Mouse (Mus musculus) layer of hippocampus, adult 9-10 months (tissue): ENCODE results near the gene Jak2.

Experiments used
- DNase-seq: peaks from one replicate; pipeline ENCODE4 v3.0.0; 2022; ENCODE audit warnings: low spot score

Jak2 gene

DNA sequence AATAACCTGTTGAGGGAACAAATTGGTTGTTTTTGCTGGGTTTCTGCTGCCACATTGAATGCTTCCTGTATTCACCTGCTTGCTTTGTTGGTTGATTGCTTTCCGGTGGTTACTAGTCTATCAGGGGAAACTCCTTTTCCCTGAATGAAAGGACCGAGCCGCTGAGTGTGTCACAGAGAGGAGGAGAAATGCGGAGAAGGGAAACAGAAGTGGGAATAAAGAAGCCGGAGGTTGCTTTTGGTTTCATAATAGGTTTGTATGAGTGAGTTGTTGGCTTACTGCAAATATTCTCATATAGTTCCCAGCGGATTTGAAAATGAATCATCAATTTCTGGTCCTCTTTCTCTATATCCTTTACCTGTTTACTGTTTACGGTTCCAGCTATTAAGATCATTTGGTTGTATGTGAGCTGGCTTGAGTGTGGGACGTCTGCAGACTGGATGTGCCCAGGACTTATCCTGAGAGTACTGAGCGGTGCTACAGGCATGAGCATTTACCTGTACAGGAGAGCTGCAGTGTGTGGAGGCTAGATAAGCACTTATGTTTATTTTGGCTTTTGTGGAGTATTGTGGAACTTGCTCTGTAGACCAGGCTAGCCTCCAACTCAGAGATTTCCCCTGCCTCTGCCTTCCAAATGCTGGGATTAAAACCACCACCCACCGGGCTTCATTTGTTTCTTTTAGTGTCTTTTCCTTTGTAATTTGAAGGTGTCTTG, 1.4 kb downstream of the Jak2 start:
- no peak for DNase-seq

DNA sequence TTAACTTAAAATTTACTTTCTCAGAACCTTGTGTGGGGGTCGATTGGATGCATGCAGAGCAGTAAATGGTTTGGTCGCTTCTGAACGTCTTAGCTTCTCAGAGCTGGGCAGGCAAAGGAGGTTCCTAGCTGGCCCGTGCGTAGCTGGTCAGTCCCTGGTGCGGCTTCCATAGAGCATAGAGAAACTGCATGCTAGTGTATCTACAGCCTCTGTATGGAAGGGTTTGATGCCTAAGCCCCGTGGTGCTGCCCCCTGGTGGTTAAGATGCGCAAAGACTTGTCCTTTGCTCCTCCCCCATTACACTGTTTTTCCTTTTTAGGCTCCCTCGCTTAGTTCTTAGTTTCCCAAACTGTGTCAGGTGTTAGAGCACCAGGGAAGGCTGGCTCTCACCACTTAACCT, 2.1 kb downstream of the Jak2 start:
- DNase-seq: peak; percentile 69

DNA sequence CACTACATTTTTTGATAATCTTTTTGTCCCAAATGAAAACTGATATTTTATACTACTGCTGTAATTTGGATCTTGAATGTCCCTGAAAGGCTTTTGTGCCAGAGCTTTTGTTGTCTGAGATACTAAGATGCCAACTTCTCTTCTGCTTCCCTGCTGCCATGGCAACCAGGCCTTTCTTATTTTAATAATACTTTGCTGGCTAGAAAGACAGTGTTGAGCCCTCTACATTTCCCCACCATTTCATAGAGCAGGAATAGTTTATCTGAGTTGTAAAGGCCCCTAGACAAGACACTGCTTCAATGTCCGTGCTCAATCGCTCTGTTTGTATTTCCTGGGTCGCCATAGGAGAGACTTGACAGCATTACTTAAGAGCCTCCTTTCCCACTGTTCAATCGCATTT, 3.0 kb downstream of the Jak2 start:
- no peak for DNase-seq

DNA sequence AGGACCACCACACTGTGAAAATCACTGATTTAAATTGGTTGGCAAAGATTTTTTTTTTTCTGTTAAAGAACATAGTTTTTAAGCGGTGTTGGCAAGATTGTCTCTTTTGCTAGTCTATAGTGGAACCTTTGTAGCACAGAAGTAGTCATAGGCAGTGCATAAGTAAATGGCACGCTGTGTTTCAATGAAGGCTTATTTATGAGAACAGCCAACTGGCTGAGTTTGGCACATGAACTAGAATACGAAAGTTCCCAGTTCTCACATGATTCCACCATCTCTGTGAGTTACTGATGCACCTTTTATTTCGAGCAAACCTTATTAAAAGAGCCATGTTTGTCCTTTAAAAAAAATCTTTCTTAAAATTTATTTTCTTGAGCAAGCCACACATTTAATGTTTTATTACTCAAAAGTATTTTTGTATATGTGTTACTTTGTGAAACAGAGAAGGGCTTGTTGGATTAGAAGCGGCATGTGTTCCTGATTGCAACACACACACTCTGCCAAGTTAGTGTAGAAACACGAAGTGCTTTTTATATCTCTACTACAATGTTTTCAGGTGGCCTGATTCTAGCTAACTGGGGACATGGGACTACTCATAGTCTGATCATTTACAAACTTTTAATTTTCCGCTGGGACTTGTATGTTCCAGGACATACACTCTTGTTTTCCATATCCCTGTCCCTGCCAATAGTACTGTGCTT, 3.8 kb downstream of the Jak2 start:
- no peak for DNase-seq

DNA sequence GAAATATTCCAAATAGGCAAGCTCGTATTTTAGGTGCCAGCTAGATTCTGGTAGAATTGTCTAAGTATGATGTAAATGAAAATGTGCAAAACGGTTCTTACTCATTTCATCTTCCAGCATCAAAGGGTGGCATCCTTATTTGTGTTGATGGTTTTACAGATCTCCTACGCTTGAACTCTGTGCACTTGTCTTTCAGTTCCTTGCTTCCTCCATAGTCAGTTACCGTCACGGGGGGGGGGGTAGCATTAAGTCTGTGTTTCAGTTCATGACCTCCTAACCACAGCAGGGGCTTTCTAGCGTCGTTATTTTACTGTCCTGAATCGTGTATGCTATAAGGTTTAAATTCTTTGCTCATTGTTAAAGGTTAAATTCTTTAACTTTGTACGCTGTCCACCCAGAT, 10.0 kb downstream of the Jak2 start:
- DNase-seq: no peak

DNA sequence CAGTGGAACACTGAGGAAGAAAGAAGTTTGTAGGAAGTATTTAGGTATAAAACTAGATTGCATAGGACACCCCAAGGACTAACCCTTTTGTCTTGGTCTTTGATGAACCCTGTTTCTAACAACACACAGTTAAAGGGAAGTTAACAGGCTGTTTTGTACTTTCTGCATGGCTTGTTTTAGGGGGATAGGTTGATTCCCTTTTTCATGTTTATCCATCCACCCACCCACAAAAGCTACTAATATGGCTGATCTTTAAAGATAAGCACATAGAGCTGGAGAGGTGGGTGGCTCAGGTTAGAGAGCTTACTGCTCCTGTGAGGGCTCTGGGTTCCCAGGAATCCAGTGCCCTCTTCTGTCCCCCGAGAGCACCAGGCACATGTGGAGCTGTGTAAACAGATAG, 11.9 kb downstream of the Jak2 start:
- no peak for DNase-seq

DNA sequence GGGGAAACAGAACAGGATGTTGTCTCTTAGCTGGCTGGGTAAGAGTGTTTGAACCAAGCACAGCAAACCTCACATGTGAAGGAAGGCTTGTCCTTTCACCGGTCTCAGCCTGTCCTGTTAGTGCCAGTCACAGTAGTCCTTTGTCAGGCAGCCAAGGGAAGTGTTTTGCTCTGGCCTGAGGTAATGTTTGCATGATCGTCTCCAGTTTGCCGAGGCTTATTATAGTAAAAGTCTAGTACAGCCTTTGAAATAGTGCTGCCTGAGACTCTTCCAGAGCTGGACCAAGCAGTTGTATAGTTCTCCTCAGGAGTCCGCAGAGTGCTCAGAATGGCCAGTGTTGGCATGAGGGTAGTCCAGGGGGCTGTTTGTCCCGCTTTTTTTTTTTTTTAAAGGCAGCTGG, 13.9 kb downstream of the Jak2 start:
- DNase-seq: no peak

DNA sequence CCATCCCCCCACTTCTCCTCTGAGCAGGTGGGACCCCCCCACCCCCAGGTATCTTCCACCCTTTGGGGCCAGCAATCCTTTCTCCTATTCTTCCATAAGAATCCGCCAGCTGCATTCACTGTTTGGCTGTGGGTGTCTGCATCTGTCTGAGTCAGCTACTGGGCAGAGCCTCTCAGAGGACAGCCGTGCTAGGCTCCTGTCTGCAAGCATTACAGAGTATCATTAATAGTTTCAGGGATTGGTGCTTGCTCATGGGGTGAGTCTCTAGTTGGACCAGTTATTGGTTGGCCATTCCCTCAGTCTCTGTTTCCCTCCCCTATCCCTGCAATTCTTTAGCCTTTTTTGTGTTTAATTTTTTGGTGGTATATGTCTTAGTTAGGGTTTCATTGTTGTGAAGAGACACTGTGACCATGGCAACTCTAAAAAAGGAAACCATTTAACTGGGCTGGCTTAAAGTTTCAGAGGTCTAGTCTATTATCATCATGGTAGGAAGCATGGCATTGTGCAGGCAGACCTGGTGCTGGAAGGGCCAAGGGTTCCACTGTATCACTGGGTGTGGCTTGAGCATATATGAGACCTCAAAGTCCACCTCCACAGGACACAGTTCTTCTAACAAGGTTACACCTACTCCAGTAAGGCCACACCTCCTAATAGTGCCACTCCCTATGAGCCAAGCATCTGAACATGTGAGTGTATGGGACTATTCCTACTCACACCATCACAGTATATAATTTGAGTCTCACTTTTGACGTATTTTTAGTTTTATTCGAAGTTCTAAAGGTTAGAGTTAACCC, 15.6 kb downstream of the Jak2 start:
- no peak for DNase-seq

DNA sequence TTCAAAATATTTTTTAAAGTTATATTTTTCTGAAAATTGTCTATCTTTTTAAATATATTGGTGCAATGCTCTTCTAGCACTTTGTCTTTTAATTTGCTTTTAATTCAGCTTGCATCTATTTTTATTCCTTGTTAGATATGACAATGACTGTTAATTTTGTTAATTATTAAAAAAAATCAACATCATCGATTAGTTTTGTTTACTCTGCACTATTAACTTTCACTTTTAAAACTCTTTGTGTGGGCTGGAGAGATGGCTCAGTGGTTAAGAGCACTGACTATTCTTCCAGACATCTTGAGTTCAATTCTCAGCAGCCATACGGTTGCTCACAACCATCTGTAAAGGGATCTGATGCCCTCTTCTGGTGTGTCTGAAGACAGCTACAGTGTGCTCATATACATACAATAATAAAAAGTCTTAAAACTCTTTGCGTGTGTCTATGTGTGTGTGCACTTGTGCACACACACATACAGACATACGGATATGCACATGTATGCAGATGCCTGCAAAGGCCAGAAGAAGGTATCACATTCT, 17.2 kb downstream of the Jak2 start:
- no peak for DNase-seq

DNA sequence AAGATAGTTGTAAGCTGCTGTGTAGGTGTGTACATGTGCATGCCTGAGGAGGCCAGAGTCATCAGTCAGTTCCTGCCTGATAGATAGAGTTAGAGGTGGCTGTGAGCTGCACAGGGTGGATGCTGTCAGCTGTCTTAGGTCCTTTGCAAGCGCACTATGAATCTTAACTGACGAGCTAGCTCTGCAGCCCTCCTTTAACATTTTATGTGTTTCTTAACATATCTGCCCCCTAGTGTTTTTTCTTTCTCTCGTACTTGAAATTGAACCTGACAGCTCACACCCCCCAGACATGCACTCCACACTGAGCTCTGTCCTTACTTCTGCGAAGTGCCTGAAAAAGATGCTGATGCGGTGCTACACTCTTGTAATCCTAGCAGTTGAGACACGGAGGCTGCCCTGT, 18.6 kb downstream of the Jak2 start:
- DNase-seq: no peak

DNA sequence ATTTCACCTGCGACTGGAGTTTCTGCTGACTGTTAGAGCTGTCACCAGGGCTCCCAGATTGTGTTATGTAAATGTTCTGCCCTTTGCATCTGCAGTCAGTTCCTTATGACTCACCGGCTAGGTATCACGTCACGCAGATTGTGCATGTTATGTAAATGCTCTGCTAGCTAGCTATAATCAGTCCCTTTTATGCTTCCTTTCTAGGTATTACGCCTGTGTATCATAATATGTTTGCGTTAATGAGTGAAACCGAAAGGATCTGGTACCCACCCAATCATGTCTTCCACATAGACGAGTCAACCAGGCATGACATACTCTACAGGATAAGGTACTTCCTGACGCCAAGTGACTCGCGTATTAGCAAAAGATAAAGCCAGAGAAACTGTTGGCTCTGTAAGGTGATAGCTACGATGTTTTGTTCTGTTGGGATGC, 19.5 kb downstream of the Jak2 start:
- no peak for DNase-seq

DNA sequence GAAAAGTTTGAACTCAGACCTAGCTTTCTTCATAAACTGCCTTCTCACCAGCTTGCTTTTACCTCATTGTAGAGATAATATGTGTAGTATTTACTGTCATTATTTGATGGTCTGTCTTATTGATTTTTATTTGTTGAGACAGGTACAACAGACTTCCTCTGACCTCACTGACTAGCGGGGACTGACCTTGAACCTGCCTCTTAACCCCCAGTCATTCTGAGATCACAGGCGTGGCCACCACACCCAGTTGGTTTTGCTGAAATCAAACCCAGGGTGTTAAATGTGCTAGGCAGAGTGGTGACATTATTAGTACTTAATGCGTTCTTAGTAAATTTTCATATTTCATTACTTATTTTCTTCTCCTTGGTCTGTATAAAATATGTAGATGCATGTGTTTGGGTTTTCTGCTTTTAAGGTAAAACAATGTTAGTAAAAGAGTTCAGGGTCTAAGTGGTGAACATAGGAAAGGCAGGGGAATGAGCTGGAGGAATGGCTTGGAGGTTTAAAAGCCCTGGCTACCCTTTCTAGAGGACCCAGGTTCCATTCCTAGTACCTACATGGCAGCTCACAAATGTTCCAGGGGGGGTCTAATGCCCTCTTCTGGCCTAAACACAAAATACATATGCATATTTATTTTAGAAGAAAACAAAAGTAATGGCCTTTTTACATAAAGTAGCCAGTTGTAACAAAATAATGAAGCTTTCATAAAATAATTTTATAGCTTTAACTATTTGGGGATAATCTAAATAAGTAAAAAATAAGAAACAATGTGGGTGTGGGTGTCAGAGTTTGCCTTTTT, 20.6 kb downstream of the Jak2 start:
- DNase-seq: no peak

DNA sequence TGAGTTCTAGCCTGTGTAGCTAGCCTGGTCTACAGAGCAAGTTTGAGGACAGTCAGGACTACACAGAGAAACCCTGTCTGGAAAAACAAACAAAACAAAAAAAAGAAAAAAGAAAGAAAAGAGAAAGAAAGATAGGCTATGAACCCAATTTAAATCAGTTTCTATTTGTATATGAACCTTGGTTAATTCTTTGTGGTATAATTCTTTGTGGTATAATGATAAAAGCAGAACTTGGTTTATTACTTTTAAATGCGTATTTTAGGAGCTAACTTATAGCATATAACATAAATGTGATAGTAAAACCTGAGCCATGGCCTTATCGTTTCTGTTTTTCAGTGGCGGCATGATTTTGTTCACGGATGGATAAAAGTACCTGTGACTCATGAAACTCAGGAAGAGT, 24.8 kb downstream of the Jak2 start:
- DNase-seq: no peak

DNA sequence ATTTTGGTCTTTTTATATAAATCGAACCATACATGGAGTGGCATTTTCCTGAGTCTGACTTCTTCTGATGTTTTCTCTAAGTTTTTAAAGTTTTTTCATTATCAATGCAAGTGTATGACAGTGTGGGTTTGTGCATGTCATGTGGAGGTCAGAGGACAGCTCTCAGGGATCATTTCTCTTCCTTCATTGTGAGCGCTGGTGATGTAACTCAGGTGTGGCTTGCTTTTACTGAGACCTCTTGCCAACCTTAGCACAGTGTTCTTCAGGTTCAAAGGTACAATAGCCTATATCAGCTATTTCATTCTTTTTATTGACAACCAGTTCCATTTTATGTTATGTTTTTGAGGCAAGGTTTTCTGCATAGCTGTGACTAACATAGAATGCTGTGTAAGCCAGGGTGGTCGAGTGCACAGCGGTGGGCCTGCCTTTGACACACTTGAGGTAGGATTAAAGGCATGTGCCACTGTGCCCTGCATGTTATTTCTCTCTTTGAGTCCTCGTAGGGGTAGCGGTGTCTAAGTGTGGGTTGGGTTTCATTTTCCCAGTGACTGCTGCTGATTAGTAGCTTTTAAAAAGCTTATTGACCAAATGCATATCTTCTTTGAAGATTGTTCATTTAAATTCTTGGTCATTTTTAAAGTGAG, 27.4 kb downstream of the Jak2 start:
- no peak for DNase-seq

DNA sequence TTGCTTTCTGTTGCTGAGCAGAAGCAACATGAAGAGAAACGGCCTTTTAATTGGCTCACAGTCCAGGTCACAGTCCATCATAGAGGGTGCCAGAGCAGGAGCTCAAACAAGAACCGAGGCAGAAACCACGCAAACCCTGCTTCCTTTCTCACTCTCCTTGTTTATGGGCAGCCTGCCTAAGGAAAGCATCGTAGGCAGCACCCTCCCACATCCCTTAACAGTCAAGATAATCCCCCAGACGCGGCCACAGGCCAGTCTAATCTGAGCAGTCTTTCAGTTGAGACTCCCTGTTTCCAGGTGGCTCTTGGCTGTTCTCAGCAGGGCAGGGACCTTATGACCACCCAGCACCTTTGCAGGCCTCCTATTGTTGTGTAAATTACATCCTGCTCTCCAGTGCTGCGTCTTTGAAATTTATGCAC, 33.8 kb downstream of the Jak2 start:
- DNase-seq: no peak

DNA sequence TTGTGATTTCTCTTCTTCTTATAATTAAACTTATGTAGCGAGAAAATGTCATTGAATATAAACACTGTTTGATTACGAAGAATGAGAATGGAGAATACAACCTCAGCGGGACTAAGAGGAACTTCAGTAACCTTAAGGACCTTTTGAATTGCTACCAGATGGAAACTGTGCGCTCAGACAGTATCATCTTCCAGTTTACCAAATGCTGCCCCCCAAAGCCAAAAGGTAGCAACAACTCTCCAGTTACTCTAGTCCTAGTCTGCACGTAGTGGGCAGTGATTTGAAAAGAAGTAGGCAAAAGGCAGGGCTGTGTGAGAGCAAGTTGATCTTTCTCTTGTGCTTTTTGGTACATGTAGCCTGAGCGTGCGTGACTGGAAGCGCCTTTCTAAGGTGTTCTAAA, 36.2 kb downstream of the Jak2 start:
- no peak for DNase-seq

DNA sequence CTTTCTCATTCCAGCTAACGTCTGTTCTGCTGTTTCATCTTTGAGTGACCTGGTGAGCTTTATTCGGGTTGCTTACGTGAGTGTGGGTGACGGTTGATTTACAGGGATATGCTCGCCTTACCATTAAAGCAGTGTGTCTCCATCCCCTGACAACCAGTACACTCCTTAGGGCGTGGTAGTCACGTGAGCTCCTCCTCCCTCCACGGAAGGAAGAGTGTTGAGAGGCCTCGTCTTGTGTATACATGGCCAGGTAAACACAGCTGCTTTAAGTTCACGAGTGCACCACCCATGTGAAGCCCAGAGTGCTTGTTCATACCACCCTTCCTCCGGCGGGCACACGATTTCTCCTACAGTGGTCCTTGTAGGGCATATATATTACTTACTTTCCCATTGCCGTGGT, 39.9 kb downstream of the Jak2 start:
- no peak for DNase-seq

DNA sequence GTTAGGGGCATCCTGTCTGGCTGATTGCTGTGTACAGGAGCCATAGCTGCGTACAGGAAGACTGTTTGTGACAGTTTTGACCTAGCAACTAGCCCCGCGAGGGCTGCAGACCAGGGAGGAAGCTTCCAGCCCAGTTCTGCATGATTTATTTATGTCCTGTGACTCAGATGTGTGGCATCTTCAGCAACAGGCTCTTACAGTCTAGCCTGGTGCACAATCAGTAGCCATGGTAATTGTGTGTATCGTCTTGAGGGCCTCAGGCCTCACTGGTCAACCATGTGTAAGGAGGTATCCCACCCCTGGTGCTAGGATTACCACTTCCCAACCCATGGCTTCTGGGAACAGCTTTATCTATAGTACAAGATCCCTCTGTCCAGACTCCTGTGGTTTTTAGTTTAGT, 40.9 kb downstream of the Jak2 start:
- no peak for DNase-seq

DNA sequence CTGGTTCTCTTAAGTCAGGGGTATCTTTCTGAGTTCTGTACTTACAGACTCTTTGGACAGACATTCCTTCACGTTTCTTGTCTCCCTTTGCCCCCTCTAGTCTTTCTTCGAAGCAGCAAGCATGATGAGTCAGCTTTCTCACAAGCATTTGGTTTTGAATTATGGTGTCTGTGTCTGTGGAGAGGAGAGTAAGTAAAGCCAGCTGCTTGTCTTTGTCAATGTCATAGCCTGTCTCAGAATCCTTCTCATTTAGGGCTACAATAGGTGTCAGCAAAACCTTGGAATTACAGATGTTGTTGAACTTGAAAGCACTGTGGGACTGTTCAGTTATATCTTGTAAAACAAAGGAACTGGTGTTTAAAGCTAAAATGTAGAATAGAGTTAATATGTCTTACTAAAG, 43.1 kb downstream of the Jak2 start:
- DNase-seq: no peak

DNA sequence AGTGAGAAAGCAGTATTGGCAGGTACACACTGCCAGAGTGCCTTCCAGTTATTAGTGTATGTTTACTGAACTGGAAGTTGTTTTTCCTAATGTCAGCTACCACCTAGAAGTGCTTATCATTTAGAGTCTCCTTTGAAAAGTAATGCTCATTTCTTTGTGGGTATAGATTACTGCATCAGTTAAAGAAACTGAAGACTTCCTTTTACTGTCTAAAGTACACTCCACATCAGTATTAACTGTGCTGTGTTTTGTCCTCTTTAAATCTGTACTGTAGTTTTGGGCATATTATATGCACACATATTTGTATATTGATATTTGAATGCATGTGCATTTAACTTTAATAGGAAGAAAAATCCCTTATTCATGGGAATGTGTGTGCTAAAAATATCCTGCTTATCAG, 44.5 kb downstream of the Jak2 start:
- DNase-seq: no peak

DNA sequence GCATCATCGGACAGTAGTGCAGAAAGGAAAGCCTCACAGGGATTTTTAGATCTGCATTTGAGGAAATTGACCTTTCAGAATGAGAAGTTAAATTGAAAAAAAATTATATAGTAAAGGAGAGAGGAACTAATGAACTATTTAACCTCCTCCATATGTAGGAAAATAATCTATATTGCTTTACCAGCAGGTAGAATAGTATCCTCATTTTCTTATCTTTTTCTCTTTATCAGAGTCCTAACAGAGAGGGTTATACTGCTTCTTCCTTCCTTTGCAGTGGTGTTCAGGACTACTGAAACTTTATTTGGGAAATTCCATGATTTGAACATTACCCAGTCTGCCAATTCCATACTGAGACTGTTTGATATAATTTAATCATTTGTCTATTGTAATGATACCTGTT, 45.7 kb downstream of the Jak2 start:
- no peak for DNase-seq

DNA sequence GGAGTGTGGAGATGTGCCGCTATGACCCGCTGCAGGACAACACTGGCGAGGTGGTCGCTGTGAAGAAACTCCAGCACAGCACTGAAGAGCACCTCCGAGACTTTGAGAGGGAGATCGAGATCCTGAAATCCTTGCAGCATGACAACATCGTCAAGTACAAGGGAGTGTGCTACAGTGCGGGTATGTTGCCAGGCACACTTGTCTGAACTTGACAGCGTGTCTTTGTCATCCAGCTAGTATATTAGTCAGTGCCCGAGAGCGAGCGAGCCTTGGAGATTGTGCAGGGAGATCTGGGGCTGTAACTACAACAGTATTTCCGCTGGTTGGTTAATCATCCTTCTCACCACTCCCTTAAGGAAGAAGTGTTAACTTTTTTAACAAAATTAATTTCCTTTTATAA, 49.3 kb downstream of the Jak2 start:
- DNase-seq: no peak
